Mouse (Mus musculus) stomach, postnatal 0 days (tissue): ENCODE data around the gene Icosl. TPM values are rescaled to one million over a fixed set of nuclear protein-coding genes. Genes with fewer than 3 reads are reported as not detected.

ENCODE experiments used
- ATAC-seq: fragments of 200-750 bp; cut with Nextera tagmentation; 2 replicates; pipeline ENCODE4 v1.8.0; 2017; ENCODE audit not compliant: low FRiP score, low TSS enrichment
- DNase-seq: peaks from one replicate; pipeline ENCODE4 v3.0.0-alpha.2; 2016; ENCODE audit warnings: low spot score
- H3K27ac ChIP-seq: fragments of 300-500 bp; sonication (generic); replicated peaks from 2 replicates; pipeline ENCODE4 v1.5.1; 2014; ENCODE audit warnings: mild to moderate bottlenecking, control low read depth
- H3K27me3 ChIP-seq: fragments of 300-500 bp; sonication (generic); 2 replicates; pipeline ENCODE4 v1.6.1; 2014; ENCODE audit warnings: low read length; ENCODE audit not compliant: control insufficient read depth, insufficient read depth
- H3K36me3 ChIP-seq: fragments of 300-500 bp; sonication (generic); 2 replicates; pipeline ENCODE4 v1.6.1; 2014; ENCODE audit warnings: low read length, mixed read lengths; ENCODE audit not compliant: control insufficient read depth, insufficient read depth
- H3K4me1 ChIP-seq: fragments of 300-500 bp; sonication (generic); replicated peaks from 2 replicates; pipeline ENCODE4 v1.6.1; 2014; ENCODE audit warnings: antibody characterized with exemption; ENCODE audit not compliant: control insufficient read depth, insufficient read depth
- H3K4me2 ChIP-seq: fragments of 300-500 bp; sonication (generic); replicated peaks from 2 replicates; pipeline ENCODE4 v1.6.1; 2014; ENCODE audit warnings: low read depth, mild to moderate bottlenecking, control low read depth, moderate library complexity
- H3K4me3 ChIP-seq: fragments of 300-500 bp; sonication (generic); 2 replicates; pipeline ENCODE4 v1.5.1; 2014; ENCODE audit warnings: low read depth, low read length, control low read depth
- H3K9ac ChIP-seq: fragments of 300-500 bp; sonication (generic); 2 replicates; pipeline ENCODE4 v1.6.1; 2014; ENCODE audit warnings: mild to moderate bottlenecking, low read length, control low read depth, mixed read lengths
- H3K9me3 ChIP-seq: fragments of 300-500 bp; sonication (generic); 2 replicates; pipeline ENCODE4 v1.6.1; 2016; ENCODE audit warnings: low read length; ENCODE audit not compliant: control insufficient read depth
- CTCF ChIP-seq: IDR thresholded peaks from 2 replicates; pipeline ENCODE4 v1.5.1; 2016; ENCODE audit warnings: antibody characterized with exemption, low read depth, mild to moderate bottlenecking, moderate library complexity
- EP300 ChIP-seq: optimal IDR thresholded peaks from 2 replicates; pipeline ENCODE3; 2016; ENCODE audit warnings: antibody characterized with exemption
- WGBS: fragments of 180-500 bp; shearing (Covaris S2); extraction: QIAGEN DNeasy Blood & Tissue Kit; methylation state at CpG from one replicate; pipeline ENCODE4 v1.1.7; 2014; 5-methylcytosine and 5-hydroxymethylcytosine counted together
- polyA plus RNA-seq: library from polyadenylated mRNA; unstranded; fragments of >200 nt; fragmentation: Nextera tagmentation; extraction: Ambion mirVana; gene quantifications from 2 replicates; pipeline ENCODE4 v1.2.1, GENCODE M21; 2015

Icosl gene
- polyA plus RNA-seq, 1 experiment from 2014 or later: 4.8 TPM

DNA sequence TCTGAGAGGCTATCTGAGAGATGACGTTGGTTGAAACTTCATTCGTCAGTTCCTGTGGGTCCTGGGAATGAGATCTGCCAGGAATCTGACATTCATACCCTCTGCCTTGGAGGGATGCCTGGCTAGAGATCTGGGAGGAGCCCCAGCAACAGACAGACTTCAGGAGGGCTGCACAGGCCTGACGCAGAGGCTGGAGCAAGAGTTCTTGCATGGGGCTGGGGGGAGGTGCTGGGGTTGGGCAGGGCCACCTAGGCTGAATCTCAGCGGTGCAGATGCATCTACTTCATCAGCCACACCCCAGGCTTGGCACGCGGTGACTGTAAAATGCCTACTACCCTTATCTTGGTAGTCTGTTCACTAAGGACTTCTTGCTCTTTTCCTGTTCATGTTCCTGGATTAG lies 21.1 kb downstream of the Icosl start:
- no peak overlapping the region for H3K27ac ChIP-seq
- H3K4me3 ChIP-seq: no peak overlapping the region
- 34% methylated on average over 6 of the region's 6 CpGs for WGBS
- H3K36me3 ChIP-seq: no peaks in the 10 kb centered on the region
- peak; percentile 67 for ATAC-seq
- no peak overlapping the region for H3K9ac ChIP-seq
- no peak overlapping the region for H3K4me2 ChIP-seq
- peak; percentile 57 for DNase-seq
- H3K4me1 ChIP-seq: no peaks in the 10 kb centered on the region
- H3K9me3 ChIP-seq: no peaks in the 10 kb centered on the region
- H3K27me3 ChIP-seq: no peaks in the 10 kb centered on the region
- TF ChIP-seq CTCF (no peak), EP300 (no peak)

DNA sequence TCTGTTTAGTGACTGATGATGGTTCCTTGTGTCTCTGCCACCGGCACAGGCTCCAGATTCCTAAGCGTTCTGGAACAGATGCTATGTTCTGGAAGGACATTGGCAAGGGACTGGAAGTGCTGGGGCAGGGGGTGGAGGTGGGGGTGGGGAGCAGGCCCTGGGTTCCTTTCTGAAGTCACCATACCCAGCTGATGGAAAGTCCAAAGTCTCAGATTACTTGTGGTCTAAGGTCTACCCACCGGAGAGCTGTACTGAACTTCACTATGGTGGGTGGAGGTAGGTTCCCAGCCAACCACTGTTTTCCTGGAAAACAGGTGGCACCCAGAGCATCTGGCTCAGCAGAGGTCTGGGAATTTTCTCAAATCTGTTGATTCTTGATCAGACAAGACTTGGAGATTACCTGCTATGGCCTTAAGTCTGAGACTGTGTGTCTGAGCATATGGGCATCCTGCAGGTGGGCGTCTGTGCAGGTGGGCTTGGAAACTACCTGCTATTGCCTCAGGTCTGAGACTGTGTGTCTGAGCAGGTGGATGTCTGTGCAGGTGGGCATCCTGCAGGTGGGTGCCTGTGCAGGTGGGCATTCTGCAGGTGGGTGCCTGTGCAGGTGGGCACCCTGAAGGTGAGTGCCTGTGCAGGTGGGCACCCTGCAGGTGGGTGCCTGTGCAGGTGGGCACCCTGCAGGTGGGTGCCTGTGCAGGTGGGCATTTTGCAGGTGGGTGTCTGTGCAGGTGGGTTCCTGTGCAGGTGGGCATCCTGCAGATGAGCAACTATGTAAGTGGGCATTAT lies 21.8 kb downstream of the Icosl start:
- TF ChIP-seq CTCF (no peak), EP300 (no peak)
- no peaks in the 10 kb centered on the region for H3K36me3 ChIP-seq
- H3K4me3 ChIP-seq: no peak overlapping the region
- no peaks in the 10 kb centered on the region for H3K27me3 ChIP-seq
- ATAC-seq: no peak; the same call in 1 of the 2 replicates
- H3K4me2 ChIP-seq: no peak overlapping the region
- no peaks in the 10 kb centered on the region for H3K4me1 ChIP-seq
- no peak overlapping the region for H3K27ac ChIP-seq
- no peak overlapping the region for H3K9ac ChIP-seq
- WGBS: 58% methylated on average over 4 of the region's 4 CpGs
- H3K9me3 ChIP-seq: no peaks in the 10 kb centered on the region
- DNase-seq: no peak

DNA sequence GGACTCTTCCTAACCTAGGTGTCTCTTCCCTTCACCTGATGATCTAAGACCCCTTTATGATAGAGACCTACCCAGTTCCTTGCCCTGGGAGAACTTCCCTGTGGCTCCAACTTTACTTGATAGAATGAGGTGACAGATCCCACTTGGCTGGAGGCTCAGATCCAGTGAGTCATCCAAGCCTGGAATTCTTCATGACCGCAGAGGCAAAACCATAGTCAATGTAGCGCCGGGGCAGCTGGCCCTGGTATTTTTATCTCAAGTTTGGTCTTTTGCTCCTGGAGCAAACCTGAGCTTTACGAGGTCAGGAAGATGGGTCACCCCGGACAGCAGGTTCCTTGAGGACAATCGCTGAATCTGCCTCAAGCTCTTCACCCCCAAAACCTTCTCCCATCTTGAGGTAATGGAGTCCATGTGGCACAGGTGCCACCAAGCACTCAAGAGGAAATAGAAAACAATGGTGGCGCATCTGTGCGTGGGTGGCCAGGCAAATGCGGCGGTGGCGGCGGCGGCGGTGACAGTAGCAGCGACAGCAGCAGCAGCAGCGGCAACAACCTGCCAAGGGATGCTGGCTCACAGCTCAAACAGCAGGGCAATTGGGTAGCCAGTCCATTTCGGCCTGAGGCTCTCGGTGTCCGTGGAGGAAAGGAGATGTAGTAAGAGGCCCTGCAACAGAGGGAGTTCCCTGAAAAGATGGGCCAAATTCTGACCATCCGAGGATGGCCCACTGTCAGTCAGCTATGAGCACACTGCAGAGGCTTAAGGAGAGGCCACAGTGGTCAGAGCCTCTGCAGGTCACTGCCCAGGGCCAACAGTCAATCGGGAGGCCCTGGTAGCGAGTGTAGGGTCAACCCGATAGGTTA lies 23.0 kb downstream of the Icosl start:
- 83% methylated on average over 23 of the region's 23 CpGs for WGBS
- Histone ChIP-seq H3K27ac (no peak overlapping the region), H3K36me3 (no peaks in the 10 kb centered on the region), H3K4me3 (no peak overlapping the region), H3K4me1 (no peaks in the 10 kb centered on the region), H3K9me3 (no peaks in the 10 kb centered on the region), H3K27me3 (no peaks in the 10 kb centered on the region), H3K4me2 (no peak overlapping the region), H3K9ac (no peak overlapping the region)
- DNase-seq (no peak), ATAC-seq (no peak)
- no peak for TF ChIP-seq EP300
- no peak for TF ChIP-seq CTCF

DNA sequence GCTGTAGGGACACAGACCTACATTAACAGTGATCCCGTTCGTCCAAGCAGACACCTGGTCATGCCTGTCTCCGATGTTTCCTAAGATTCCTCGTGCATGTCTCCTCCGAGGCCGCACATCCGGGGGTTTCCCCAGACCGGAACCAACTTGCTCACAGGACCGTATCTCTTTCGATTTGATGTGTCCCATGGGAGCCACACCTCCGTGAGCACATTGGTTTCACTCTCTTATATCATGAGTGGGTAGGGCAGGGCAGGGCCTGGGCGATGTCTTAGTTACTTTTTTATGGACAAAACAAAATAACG lies 23.6 kb downstream of the Icosl start:
- 81% methylated on average over 13 of the region's 13 CpGs for WGBS
- DNase-seq: no peak
- TF ChIP-seq CTCF (no peak), EP300 (no peak)

DNA sequence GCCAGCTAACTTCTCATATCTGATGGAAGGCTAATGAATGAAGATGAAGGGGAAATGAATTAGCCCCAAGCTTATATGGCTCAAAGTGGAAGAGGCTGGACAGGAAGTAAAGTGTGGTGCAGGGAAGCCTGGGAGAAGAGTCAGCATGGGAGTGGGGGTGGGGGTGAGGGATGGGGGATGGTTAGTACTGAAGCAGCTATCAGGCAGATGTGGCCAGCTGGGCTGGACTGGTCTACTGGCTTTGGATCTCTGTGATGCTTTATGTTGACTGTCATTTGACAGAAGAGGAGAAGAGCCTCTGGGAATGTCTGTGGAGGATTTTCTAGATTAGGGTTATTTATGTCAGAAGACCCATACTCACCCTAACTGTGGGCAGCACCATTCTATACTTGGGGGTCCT lies 26.1 kb downstream of the Icosl start:
- H3K4me2 ChIP-seq: no peak overlapping the region
- H3K9me3 ChIP-seq: no peaks in the 10 kb centered on the region
- H3K27ac ChIP-seq: no peak overlapping the region
- H3K27me3 ChIP-seq: no peaks in the 10 kb centered on the region
- DNase-seq (no peak), ATAC-seq (no peak)
- no peak overlapping the region for H3K4me3 ChIP-seq
- H3K9ac ChIP-seq: no peak overlapping the region
- H3K4me1 ChIP-seq: no peaks in the 10 kb centered on the region
- H3K36me3 ChIP-seq: no peaks in the 10 kb centered on the region
- TF ChIP-seq EP300 (no peak), CTCF (no peak)

More for the DNA sequence above, 23.6 kb downstream of the Icosl start:
- H3K27me3 ChIP-seq: no peaks in the 10 kb centered on the region
- no peak overlapping the region for H3K4me3 ChIP-seq
- H3K9ac ChIP-seq: no peak overlapping the region
- no peaks in the 10 kb centered on the region for H3K4me1 ChIP-seq
- ATAC-seq: no peak
- no peak overlapping the region for H3K27ac ChIP-seq
- no peak overlapping the region for H3K4me2 ChIP-seq
- no peaks in the 10 kb centered on the region for H3K9me3 ChIP-seq
- H3K36me3 ChIP-seq: no peaks in the 10 kb centered on the region
